Mouse (Mus musculus) cerebellum, adult 9-10 months (tissue): ENCODE data around the gene Olfr312.

Experiments used
- DNase-seq: peaks from one replicate; pipeline ENCODE4 v3.0.0; 2022

Olfr312 gene

DNA sequence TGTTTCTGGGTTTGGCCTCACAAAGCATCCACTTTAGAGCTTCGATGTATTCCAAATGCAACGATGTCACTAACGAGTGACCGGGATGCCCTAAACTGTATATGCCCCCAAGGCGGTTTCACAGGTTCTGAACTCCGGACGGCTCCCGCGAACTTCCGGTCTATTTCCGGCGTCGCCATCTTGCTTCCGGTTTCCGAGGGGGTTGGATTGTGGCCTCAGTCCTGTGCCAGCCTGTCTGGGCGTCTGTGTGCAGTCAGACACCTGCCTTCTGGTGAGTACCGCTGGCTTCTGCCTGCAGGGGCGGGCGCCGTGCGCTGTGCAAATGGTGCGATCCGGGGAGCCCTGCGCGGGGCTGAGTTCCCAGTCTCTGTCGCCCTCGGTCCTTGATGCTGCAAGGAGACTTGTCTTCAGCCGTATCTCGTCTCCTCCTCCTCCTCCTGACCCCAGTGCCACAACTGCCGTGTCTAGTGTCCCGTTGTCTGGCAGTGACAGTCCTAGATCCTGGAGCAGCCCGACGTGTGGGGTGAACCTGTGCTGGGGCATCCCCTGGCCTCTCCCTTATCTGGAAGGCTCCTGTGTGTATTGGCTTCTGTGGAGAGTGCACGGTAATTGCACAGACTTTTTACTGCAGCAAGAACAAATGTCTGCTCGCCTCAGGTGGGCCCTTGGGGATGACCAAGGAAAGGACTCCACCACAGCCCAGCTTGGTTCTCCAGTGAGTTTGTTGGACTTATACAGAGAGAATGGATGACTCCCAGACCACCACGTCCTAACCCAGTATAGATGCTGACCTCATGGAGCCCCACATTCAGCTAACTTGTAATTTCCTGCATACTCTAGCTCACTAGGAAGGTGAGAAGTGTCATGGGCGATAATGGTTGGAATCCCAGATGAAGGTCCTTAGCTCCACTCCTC is 38.3 kb downstream of the Olfr312 start, which contains the start of gene 2810021J22Rik:
Gene 2810021J22Rik (plus strand): TSS at position 178 of the 915 bp plus-strand sequence.
- DNase-seq: peak; percentile 77

DNA sequence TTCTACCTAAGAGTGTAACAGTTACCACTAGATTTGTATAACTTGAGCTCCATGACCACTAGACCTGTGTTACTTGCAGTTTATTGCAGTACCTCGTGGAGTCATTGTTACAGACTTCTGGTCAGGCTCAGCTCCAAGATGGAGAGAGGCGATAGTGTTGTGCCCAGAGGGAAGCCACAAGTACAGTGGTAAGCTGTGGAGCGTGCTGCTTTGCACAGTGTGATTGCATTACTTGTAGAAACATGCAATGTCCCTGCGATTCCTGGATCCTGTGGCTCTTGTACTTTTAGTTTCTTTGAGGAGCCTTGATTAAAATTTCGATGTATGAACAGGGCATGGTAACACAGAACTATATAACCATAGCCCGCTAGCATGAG is 38.9 kb downstream of the Olfr312 start:
- no peak for DNase-seq

DNA sequence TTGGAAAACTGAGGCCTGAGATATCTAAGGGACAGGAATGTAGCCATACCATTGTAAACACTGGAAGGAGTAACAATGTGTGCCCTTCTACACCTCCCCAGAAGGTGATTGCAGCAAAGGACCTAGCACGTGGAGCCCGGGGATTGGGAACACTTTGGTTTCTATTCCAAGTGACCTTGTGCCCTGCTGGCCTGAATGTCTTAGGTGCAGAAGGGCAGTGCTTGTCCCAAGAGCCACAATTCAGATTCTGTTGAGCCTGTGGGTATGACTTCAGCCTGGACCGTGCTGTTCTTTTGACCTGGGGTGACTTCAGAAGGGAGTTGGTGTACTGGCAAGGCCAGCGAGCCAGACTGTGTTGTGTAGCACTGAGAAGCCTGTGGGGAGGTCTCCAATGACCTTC is 41.9 kb downstream of the Olfr312 start:
- no peak for DNase-seq

DNA sequence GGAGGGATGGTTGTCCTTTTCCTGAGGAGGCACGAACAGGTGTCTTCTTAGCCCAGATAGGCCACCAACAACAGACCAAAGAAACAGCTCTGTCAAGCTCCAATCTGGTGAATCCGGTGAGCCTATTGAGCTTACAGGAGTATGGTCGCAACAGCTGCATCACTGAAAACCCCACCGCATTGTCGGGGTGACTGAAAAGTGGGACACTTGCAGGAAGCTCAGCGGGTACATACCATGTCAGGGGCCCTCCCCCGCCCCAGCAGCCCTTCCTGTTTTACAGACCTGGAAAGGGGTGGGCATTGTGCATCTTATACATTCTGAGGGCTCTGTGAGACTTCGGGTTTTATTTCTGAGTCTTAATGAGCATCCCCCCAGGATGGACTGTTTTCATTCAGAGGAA is 54.7 kb downstream of the Olfr312 start:
- DNase-seq: no peak
